Mouse (Mus musculus): ENCODE measurements around the gene Qars. TPM values are rescaled to one million over a fixed set of nuclear protein-coding genes. Genes with fewer than 3 reads are reported as not detected.

The Qars gene
- total and polyA plus RNA-seq, 2 experiments from 2014 or later, result 55.1 to 155 TPM

- ATAC-seq, result no peak
- Histone ChIP-seq H3K27me3 (ENCODE audit: insufficient read depth, low read length) (no peaks in the 10 kb centered on the region), H3K36me3 (ENCODE audit: insufficient read depth) (peaks cover 37% of the 10 kb centered on the region), H3K27ac (ENCODE audit: low read depth, low read length) (no peak overlapping the region), H3K4me3 (ENCODE audit: low read depth, low read length) (no peak overlapping the region), H3K4me1 (ENCODE audit: insufficient read depth) (0 out of 2 replicates have a peak, but pooled peaks cover 8% of the 10 kb centered on the region), H3K4me2 (ENCODE audit: low read depth) (no peak overlapping the region), H3K9ac (no peak overlapping the region), H3K9me3 (ENCODE audit: low read length) (no peaks in the 10 kb centered on the region)
- TF ChIP-seq CTCF (IDR thresholded peaks at IDR 0.05; ENCODE audit: low read depth), result no peak
- WGBS, result 96% methylated on average over 9 of the region's 9 CpGs
- no peak for DNase-seq
Observed at GRCm38 (mm10) chr9:108463713-108464112, 43.8 kb upstream of the Qars start.

- H3K4me1 ChIP-seq (ENCODE audit: insufficient read depth), result 0 out of 2 replicates have a peak, but pooled peaks cover 4% of the 10 kb centered on the region
- no peak overlapping the region for H3K9ac ChIP-seq
- H3K36me3 ChIP-seq (ENCODE audit: insufficient read depth), result peaks cover 37% of the 10 kb centered on the region
- ATAC-seq, result no peak
- H3K4me3 ChIP-seq (ENCODE audit: low read depth, low read length), result no peak overlapping the region
- no peaks in the 10 kb centered on the region for H3K9me3 ChIP-seq (ENCODE audit: low read length)
- no peak for TF ChIP-seq CTCF (IDR thresholded peaks at IDR 0.05; ENCODE audit: low read depth)
- H3K27ac ChIP-seq (ENCODE audit: low read depth, low read length), result no peak overlapping the region
- WGBS, result 95% methylated on average over 2 of the region's 2 CpGs
- no peaks in the 10 kb centered on the region for H3K27me3 ChIP-seq (ENCODE audit: insufficient read depth, low read length)
- no peak for DNase-seq
- no peak overlapping the region for H3K4me2 ChIP-seq (ENCODE audit: low read depth)
Observed at GRCm38 (mm10) chr9:108466219-108466618, 41.3 kb upstream of the Qars start.

- ATAC-seq, result no peak
- Histone ChIP-seq H3K4me1 (ENCODE audit: insufficient read depth) (no peaks in the 10 kb centered on the region), H3K27ac (ENCODE audit: low read depth, low read length) (no peak overlapping the region), H3K9ac (no peak overlapping the region), H3K9me3 (ENCODE audit: low read length) (no peaks in the 10 kb centered on the region), H3K27me3 (ENCODE audit: insufficient read depth, low read length) (no peaks in the 10 kb centered on the region), H3K36me3 (ENCODE audit: insufficient read depth) (peaks cover 20% of the 10 kb centered on the region), H3K4me3 (ENCODE audit: low read depth, low read length) (no peak overlapping the region), H3K4me2 (ENCODE audit: low read depth) (no peak overlapping the region)
- DNase-seq, result no peak
- 84% methylated on average over 5 of the region's 5 CpGs for WGBS
- TF ChIP-seq CTCF (IDR thresholded peaks at IDR 0.05; ENCODE audit: low read depth), result no peak
Observed at GRCm38 (mm10) chr9:108469430-108469829, 38.1 kb upstream of the Qars start.

- H3K27me3 ChIP-seq (ENCODE audit: insufficient read depth, low read length), result no peaks in the 10 kb centered on the region
- WGBS, result 79% methylated on average over 4 of the region's 4 CpGs
- H3K9me3 ChIP-seq (ENCODE audit: low read length), result no peaks in the 10 kb centered on the region
- ATAC-seq (no peak), DNase-seq (no peak)
- H3K4me1 ChIP-seq (ENCODE audit: insufficient read depth), result no peaks in the 10 kb centered on the region
- H3K4me3 ChIP-seq (ENCODE audit: low read depth, low read length), result no peak overlapping the region
- H3K4me2 ChIP-seq (ENCODE audit: low read depth), result no peak overlapping the region
- no peak overlapping the region for H3K9ac ChIP-seq
- peaks cover 16% of the 10 kb centered on the region for H3K36me3 ChIP-seq (ENCODE audit: insufficient read depth)
- H3K27ac ChIP-seq (ENCODE audit: low read depth, low read length), result no peak overlapping the region
- no peak for TF ChIP-seq CTCF (IDR thresholded peaks at IDR 0.05; ENCODE audit: low read depth)
Observed at GRCm38 (mm10) chr9:108469845-108470244, 37.7 kb upstream of the Qars start.

GRCm38 (mm10) chr9:108474528-108474927, 33.0 kb upstream of the Qars start:
- peaks cover 5% of the 10 kb centered on the region; the same call in 1 of the 2 replicates for H3K4me1 ChIP-seq (ENCODE audit: insufficient read depth)
- DNase-seq (no peak), ATAC-seq (no peak)

GRCm38 (mm10) chr9:108478638-108479156, 28.8 kb upstream of the Qars start:
- TF ChIP-seq CTCF (IDR thresholded peaks at IDR 0.05; ENCODE audit: low read depth), result no peak
- ATAC-seq (peak; percentile 66), DNase-seq (peak; percentile 61)
- Histone ChIP-seq H3K27ac (ENCODE audit: low read depth, low read length) (no peak overlapping the region), H3K9me3 (ENCODE audit: low read length) (no peaks in the 10 kb centered on the region), H3K36me3 (ENCODE audit: insufficient read depth) (no peaks in the 10 kb centered on the region), H3K27me3 (ENCODE audit: insufficient read depth, low read length) (no peaks in the 10 kb centered on the region), H3K4me2 (ENCODE audit: low read depth) (peak overlapping the region; percentile 55), H3K4me3 (ENCODE audit: low read depth, low read length) (peak overlapping the region; percentile 36), H3K4me1 (ENCODE audit: insufficient read depth) (peaks cover 5% of the 10 kb centered on the region; the same call in 1 of the 2 replicates), H3K9ac (0 out of 2 replicates have a peak overlapping the region, but pooled peaks have one; percentile 22)
- 2% methylated on average over 20 of the region's 20 CpGs for WGBS

More at GRCm38 (mm10) chr9:108474528-108474927, 33.0 kb upstream of the Qars start:
- no peak for TF ChIP-seq CTCF (IDR thresholded peaks at IDR 0.05; ENCODE audit: low read depth)
- Histone ChIP-seq H3K9ac (no peak overlapping the region), H3K27me3 (ENCODE audit: insufficient read depth, low read length) (no peaks in the 10 kb centered on the region), H3K4me3 (ENCODE audit: low read depth, low read length) (no peak overlapping the region), H3K36me3 (ENCODE audit: insufficient read depth) (no peaks in the 10 kb centered on the region), H3K4me2 (ENCODE audit: low read depth) (no peak overlapping the region), H3K27ac (ENCODE audit: low read depth, low read length) (no peak overlapping the region), H3K9me3 (ENCODE audit: low read length) (no peaks in the 10 kb centered on the region)
- WGBS, result 62% methylated on average over 1 of the region's 1 CpGs

- WGBS, result 25% methylated on average over 11 of the region's 11 CpGs
- no peak overlapping the region for H3K27ac ChIP-seq (ENCODE audit: low read depth, low read length)
Observed at GRCm38 (mm10) chr9:108479241-108479640, 28.3 kb upstream of the Qars start.

More at GRCm38 (mm10) chr9:108479241-108479640, 28.3 kb upstream of the Qars start:
- no peak for TF ChIP-seq CTCF (IDR thresholded peaks at IDR 0.05; ENCODE audit: low read depth)
- peak; percentile 6; the same call in 1 of the 2 replicates for ATAC-seq
- Histone ChIP-seq H3K9me3 (ENCODE audit: low read length) (no peaks in the 10 kb centered on the region), H3K4me2 (ENCODE audit: low read depth) (peak overlapping the region; percentile 55), H3K4me1 (ENCODE audit: insufficient read depth) (peaks cover 5% of the 10 kb centered on the region; the same call in 1 of the 2 replicates), H3K4me3 (ENCODE audit: low read depth, low read length) (peak overlapping the region; percentile 36; the same call in 1 of the 2 replicates), H3K36me3 (ENCODE audit: insufficient read depth) (no peaks in the 10 kb centered on the region), H3K27me3 (ENCODE audit: insufficient read depth, low read length) (no peaks in the 10 kb centered on the region), H3K9ac (no peak overlapping the region)
- DNase-seq, result peak; percentile 8
